Mouse (Mus musculus) intestine, embryonic 15.5 days (tissue): Measurements from ENCODE around the gene Traf3. TPM values are rescaled to one million over a fixed set of nuclear protein-coding genes. Genes with fewer than 3 reads are reported as not detected.

Experiments used
- ATAC-seq: fragments of 200-750 bp; cut with Nextera tagmentation; 2 replicates; pipeline ENCODE4 v1.8.0; 2017; ENCODE audit warnings: moderate TSS enrichment, moderate library complexity
- H3K27ac ChIP-seq: fragments of 300-500 bp; sonication (generic); 2 replicates; pipeline ENCODE4 v1.5.1; 2015; ENCODE audit warnings: mild to moderate bottlenecking, inconsistent platforms
- H3K27me3 ChIP-seq: fragments of 300-500 bp; sonication (generic); replicated peaks from 2 replicates; pipeline ENCODE4 v1.6.1; 2015; ENCODE audit warnings: inconsistent platforms
- H3K36me3 ChIP-seq: fragments of 300-500 bp; sonication (generic); 2 replicates; pipeline ENCODE4 v1.6.1; 2015; ENCODE audit warnings: inconsistent platforms
- H3K4me1 ChIP-seq: fragments of 300-500 bp; sonication (generic); replicated peaks from 2 replicates; pipeline ENCODE4 v1.6.1; 2015; ENCODE audit warnings: inconsistent platforms
- H3K4me2 ChIP-seq: fragments of 300-500 bp; sonication (generic); replicated peaks from 2 replicates; pipeline ENCODE4 v1.6.1; 2015; ENCODE audit warnings: mild to moderate bottlenecking, inconsistent platforms
- H3K4me3 ChIP-seq: fragments of 300-500 bp; sonication (generic); replicated peaks from 2 replicates; pipeline ENCODE4 v1.5.1; 2015; ENCODE audit warnings: inconsistent platforms
- H3K9ac ChIP-seq: fragments of 300-500 bp; sonication (generic); 2 replicates; pipeline ENCODE4 v1.6.1; 2015; ENCODE audit warnings: inconsistent platforms
- H3K9me3 ChIP-seq: fragments of 300-500 bp; sonication (generic); 2 replicates; pipeline ENCODE4 v1.6.1; 2016; ENCODE audit warnings: inconsistent platforms
- WGBS: fragments of 180-500 bp; shearing (Covaris S2); methylation state at CpG from one replicate; pipeline ENCODE4 v1.1.7; 2015; 5-methylcytosine and 5-hydroxymethylcytosine counted together
- polyA plus RNA-seq: library from polyadenylated mRNA; unstranded; fragments of >200 nt; fragmentation: Nextera tagmentation; extraction: Ambion mirVana; gene quantifications from 2 replicates; pipeline ENCODE4 v1.2.1, GENCODE M21; 2015

The Traf3 gene
- polyA plus RNA-seq, 1 experiment from 2014 or later = 7.8 TPM

- Histone ChIP-seq H3K9ac (no peak overlapping the region), H3K4me2 (peak overlapping the region; percentile 56; the same call in 1 of the 2 replicates), H3K4me3 (peak overlapping the region; percentile 41; the same call in 1 of the 2 replicates), H3K27me3 (peaks cover 69% of the 10 kb centered on the region), H3K36me3 (0 out of 2 replicates have a peak, but pooled peaks cover 3% of the 10 kb centered on the region), H3K27ac (no peak overlapping the region), H3K4me1 (peaks cover 33% of the 10 kb centered on the region), H3K9me3 (no peaks in the 10 kb centered on the region)
- 23% methylated on average over 12 of the region's 12 CpGs for WGBS
- ATAC-seq = no peak
Observed at GRCm38 (mm10) chr12:111272420-111272819, 106.2 kb downstream of the Traf3 start.

DNA sequence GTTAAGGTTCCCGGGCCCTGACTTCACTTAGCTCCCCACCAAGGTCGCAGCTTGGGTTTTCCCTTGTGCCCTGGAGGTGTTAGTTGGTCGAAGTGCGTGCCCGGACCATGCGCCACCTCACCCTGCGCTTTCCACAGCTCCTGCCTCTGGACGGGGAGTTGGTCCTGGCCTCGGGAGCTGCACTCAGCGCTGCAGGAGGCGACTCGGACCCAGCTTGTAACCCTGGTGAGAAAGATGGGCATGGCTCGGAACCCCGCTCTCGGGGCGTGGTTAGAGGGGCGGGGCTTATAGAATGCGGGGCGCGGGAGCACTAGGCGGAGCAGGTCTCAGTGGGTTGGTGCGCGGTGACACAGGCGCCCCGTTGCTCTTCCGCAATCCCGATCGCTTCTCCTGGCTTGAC is 107.8 kb downstream of the Traf3 start:
- 7% methylated on average over 28 of the region's 28 CpGs for WGBS

GRCm38 (mm10) chr12:111274447-111275149 is 108.4 kb downstream of the Traf3 start:
- ATAC-seq = no peak
- WGBS = 6% methylated on average over 80 of the region's 80 CpGs
- Histone ChIP-seq H3K4me3 (peak overlapping the region; percentile 41), H3K9me3 (no peaks in the 10 kb centered on the region), H3K36me3 (0 out of 2 replicates have a peak, but pooled peaks cover 3% of the 10 kb centered on the region), H3K4me2 (peak overlapping the region; percentile 71), H3K4me1 (peaks cover 28% of the 10 kb centered on the region), H3K27ac (no peak overlapping the region), H3K27me3 (peaks cover 69% of the 10 kb centered on the region), H3K9ac (peak overlapping the region; percentile 26; the same call in 1 of the 2 replicates)

More for the DNA sequence above, 107.8 kb downstream of the Traf3 start:
- ATAC-seq = 0 out of 2 replicates have a peak, but pooled peaks have one; percentile 9
- Histone ChIP-seq H3K27me3 (peaks cover 69% of the 10 kb centered on the region), H3K36me3 (0 out of 2 replicates have a peak, but pooled peaks cover 3% of the 10 kb centered on the region), H3K9ac (0 out of 2 replicates have a peak overlapping the region, but pooled peaks have one; percentile 26), H3K4me2 (peak overlapping the region; percentile 71), H3K4me3 (peak overlapping the region; percentile 41), H3K9me3 (no peaks in the 10 kb centered on the region), H3K27ac (no peak overlapping the region), H3K4me1 (peaks cover 28% of the 10 kb centered on the region)

DNA sequence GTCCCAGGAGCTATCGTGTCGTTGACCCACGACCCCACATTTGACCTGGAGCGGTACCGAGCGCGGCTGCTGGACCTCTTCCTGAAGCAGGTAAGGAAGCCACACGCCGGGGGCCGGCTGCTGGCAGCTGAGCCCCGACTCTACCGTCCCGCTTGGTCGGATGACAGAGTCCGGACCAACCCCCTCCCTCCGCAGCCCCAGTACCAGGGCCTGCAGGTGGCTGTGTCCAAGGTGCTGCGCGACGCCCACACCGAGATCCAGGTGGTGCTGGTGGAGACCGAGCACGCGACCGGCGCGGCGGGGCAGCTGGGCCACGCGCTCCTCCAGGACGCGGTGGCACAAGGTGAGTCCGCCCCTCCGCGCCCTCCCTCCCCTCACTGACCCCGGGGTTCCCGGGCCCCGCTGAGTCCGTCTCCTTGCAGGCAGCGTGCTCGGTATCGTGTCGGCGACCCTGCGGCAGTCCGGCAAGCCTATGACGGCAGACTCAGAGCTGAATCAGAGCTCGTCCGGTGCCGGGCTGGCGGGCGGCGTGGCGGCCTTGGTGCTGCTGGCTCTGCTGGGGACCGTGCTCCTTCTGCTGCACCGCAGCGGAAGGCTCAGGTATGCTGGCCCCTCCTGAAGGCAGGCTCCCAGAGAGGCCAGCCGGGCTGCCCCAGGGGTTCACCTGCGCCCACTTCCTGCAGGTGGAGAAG is 109.1 kb downstream of the Traf3 start:
- Histone ChIP-seq H3K9ac (peak overlapping the region; percentile 26; the same call in 1 of the 2 replicates), H3K36me3 (0 out of 2 replicates have a peak, but pooled peaks cover 3% of the 10 kb centered on the region), H3K27me3 (peaks cover 66% of the 10 kb centered on the region), H3K4me3 (peak overlapping the region; percentile 41), H3K27ac (no peak overlapping the region), H3K4me2 (peak overlapping the region; percentile 71), H3K9me3 (no peaks in the 10 kb centered on the region), H3K4me1 (peaks cover 27% of the 10 kb centered on the region)
- 5% methylated on average over 58 of the region's 58 CpGs for WGBS
- no peak for ATAC-seq

DNA sequence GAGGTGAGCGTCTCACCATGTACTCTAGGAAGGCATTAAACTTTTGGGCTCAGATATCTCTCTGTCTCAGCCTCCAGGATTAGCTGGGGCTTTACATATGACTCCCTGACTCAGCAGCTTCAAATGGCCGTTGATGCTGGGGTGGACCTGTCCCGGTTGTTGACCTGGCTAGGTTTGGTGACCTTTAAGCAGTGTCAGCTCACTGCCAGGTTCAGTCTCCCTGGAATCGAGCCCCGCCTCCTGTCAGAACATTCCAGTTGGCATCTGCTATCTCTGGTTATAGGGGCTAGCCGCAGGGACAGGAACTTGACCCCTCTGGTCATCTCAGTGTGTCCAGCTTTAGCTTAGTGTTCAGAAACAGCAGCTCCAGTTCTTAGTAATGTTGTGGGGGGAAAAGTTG is 110.2 kb downstream of the Traf3 start:
- Histone ChIP-seq H3K4me3 (no peak overlapping the region), H3K27me3 (peaks cover 55% of the 10 kb centered on the region), H3K9me3 (no peaks in the 10 kb centered on the region), H3K9ac (no peak overlapping the region), H3K4me2 (no peak overlapping the region), H3K36me3 (0 out of 2 replicates have a peak, but pooled peaks cover 3% of the 10 kb centered on the region), H3K4me1 (peaks cover 21% of the 10 kb centered on the region), H3K27ac (no peak overlapping the region)
- 53% methylated on average over 6 of the region's 6 CpGs for WGBS
- no peak for ATAC-seq

DNA sequence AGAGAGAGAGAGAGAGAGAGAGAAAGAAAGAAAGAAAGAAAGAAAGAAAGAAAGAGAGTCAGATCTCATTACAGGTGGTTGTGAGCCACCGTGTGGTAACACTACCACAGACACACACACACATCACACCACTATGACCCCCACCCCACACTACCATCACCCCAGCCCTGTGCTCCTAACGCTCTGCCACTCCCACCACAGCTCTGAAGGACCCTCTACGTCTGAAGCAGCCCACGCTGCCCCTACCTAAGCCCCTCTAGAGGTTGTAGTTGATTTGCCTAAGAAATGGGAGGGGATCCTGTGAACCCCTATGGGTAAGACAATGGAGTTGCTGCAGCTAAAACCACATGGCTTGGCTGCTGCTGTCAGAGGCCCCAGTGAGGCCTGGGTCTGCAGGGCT is 117.4 kb downstream of the Traf3 start:
- peaks cover 10% of the 10 kb centered on the region for H3K4me1 ChIP-seq
- 85% methylated on average over 4 of the region's 4 CpGs for whole genome bisulfite sequencing
- no peaks in the 10 kb centered on the region for H3K27me3 ChIP-seq
- H3K27ac ChIP-seq = no peak overlapping the region
- no peaks in the 10 kb centered on the region for H3K9me3 ChIP-seq
- no peak overlapping the region for H3K4me3 ChIP-seq
- H3K36me3 ChIP-seq = no peaks in the 10 kb centered on the region
- no peak overlapping the region for H3K9ac ChIP-seq
- no peak overlapping the region for H3K4me2 ChIP-seq
- no peak for ATAC-seq

GRCm38 (mm10) chr12:111284532-111284931 is 118.4 kb downstream of the Traf3 start:
- no peak overlapping the region for H3K27ac ChIP-seq
- H3K36me3 ChIP-seq = no peaks in the 10 kb centered on the region
- 22% methylated on average over 10 of the region's 10 CpGs for WGBS
- H3K4me2 ChIP-seq = peak overlapping the region; percentile 39; the same call in 1 of the 2 replicates
- no peak overlapping the region for H3K4me3 ChIP-seq
- H3K27me3 ChIP-seq = no peaks in the 10 kb centered on the region
- peaks cover 10% of the 10 kb centered on the region for H3K4me1 ChIP-seq
- no peak overlapping the region for H3K9ac ChIP-seq
- peak; percentile 28; the same call in 1 of the 2 replicates for ATAC-seq
- H3K9me3 ChIP-seq = no peaks in the 10 kb centered on the region

DNA sequence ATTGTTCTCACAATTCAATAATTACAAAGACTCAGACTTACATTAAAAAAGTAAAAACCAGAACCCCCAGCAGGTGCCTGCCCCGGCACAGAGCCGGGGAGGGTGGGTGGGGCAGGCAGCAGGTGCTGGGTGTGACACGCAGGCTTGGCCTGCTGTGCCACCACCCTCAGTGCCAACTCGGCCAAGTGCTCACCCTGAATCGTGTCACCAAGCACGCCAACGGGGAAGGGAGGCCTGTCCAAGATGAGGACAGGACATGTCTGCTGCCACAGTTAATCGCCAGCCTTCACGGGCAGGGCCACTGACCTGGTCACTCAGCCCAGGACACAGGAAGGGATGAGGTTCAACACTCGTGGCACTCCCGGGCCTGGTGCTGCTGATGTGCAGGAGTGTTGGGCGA is 126.9 kb downstream of the Traf3 start:
- H3K4me2 ChIP-seq = no peak overlapping the region
- no peak overlapping the region for H3K27ac ChIP-seq
- ATAC-seq = no peak
- no peaks in the 10 kb centered on the region for H3K4me1 ChIP-seq
- no peak overlapping the region for H3K4me3 ChIP-seq
- 94% methylated on average over 12 of the region's 12 CpGs for WGBS
- peaks cover 60% of the 10 kb centered on the region for H3K36me3 ChIP-seq
- H3K27me3 ChIP-seq = no peaks in the 10 kb centered on the region
- no peaks in the 10 kb centered on the region for H3K9me3 ChIP-seq
- H3K9ac ChIP-seq = no peak overlapping the region

- Histone ChIP-seq H3K36me3 (peaks cover 80% of the 10 kb centered on the region), H3K4me2 (no peak overlapping the region), H3K27me3 (no peaks in the 10 kb centered on the region), H3K9me3 (no peaks in the 10 kb centered on the region), H3K4me1 (no peaks in the 10 kb centered on the region), H3K4me3 (no peak overlapping the region), H3K9ac (no peak overlapping the region), H3K27ac (no peak overlapping the region)
- WGBS = 94% methylated on average over 27 of the region's 27 CpGs
- ATAC-seq = no peak
Observed at GRCm38 (mm10) chr12:111301322-111302017, 135.3 kb downstream of the Traf3 start.

DNA sequence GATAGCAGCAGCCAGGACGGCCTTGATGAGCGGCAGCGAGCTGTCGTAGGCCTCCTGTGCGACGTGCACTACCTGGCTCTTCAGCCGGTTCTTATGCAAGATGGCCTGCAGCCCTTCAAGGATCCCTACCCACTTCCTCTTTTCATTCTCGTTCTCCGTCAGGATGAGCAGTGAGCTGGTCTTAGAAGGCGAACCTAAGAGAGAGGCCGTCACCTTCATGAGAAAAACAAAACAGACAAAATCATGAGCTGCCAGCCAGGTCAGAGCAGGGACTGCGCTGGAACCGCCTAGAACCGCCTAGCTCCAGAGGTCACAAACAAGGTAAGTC is 135.8 kb downstream of the Traf3 start:
- Histone ChIP-seq H3K4me1 (no peaks in the 10 kb centered on the region), H3K27me3 (no peaks in the 10 kb centered on the region), H3K36me3 (peaks cover 79% of the 10 kb centered on the region), H3K4me3 (no peak overlapping the region), H3K4me2 (no peak overlapping the region), H3K9me3 (no peaks in the 10 kb centered on the region), H3K9ac (no peak overlapping the region), H3K27ac (no peak overlapping the region)
- ATAC-seq = no peak
- 92% methylated on average over 14 of the region's 14 CpGs for WGBS

GRCm38 (mm10) chr12:111303702-111304337 is 137.7 kb downstream of the Traf3 start:
- Histone ChIP-seq H3K27ac (no peak overlapping the region), H3K4me1 (no peaks in the 10 kb centered on the region), H3K9ac (no peak overlapping the region), H3K4me3 (no peak overlapping the region), H3K4me2 (no peak overlapping the region), H3K36me3 (peaks cover 75% of the 10 kb centered on the region), H3K27me3 (no peaks in the 10 kb centered on the region), H3K9me3 (no peaks in the 10 kb centered on the region)
- no peak for ATAC-seq
- WGBS = 90% methylated on average over 8 of the region's 8 CpGs

GRCm38 (mm10) chr12:111306821-111307220 is 140.7 kb downstream of the Traf3 start:
- no peak for ATAC-seq
- Histone ChIP-seq H3K4me2 (no peak overlapping the region), H3K27me3 (no peaks in the 10 kb centered on the region), H3K9ac (no peak overlapping the region), H3K9me3 (no peaks in the 10 kb centered on the region), H3K36me3 (peaks cover 84% of the 10 kb centered on the region), H3K4me3 (no peak overlapping the region), H3K4me1 (no peaks in the 10 kb centered on the region), H3K27ac (no peak overlapping the region)
- 82% methylated on average over 8 of the region's 8 CpGs for WGBS
